Mouse (Mus musculus): ENCODE data around the gene Exoc3. TPM values are rescaled to one million over a fixed set of nuclear protein-coding genes. Genes with fewer than 3 reads are reported as not detected.

The Exoc3 gene
- total RNA-seq (2021) = 10 to 100 TPM; 70.5 to 73.8 TPM
- long read RNA-seq, experiment 1, full-length matches to known transcripts = 38 of 76 reads
- long read RNA-seq, experiment 1, partial matches to known transcripts = 13 of 76 reads
- long read RNA-seq, experiment 1, other reads (novel, unspliced or antisense) = 25 of 76 reads
- long read RNA-seq, experiment 2, full-length matches to known transcripts = 42 of 85 reads
- long read RNA-seq, experiment 2, partial matches to known transcripts = 5 of 85 reads
- long read RNA-seq, experiment 2, other reads (novel, unspliced or antisense) = 38 of 85 reads

- DNase-seq (ENCODE audit: low spot score in 2 of 2) = peak; percentile 92 to 93
Measured at GRCm38 (mm10) chr13:74208317-74208985, at the start of gene Exoc3. Gene Exoc3, minus strand, starts transcription at chr13:74208732.

- DNase-seq (ENCODE audit: low spot score in 2 of 2) = no peak
Measured at GRCm38 (mm10) chr13:74246494-74246893, 38.0 kb upstream of the Exoc3 start.

GRCm38 (mm10) chr13:74245899-74246231 is 37.3 kb upstream of the Exoc3 start:
- DNase-seq (ENCODE audit: low spot score in 2 of 2) = no peak

GRCm38 (mm10) chr13:74245214-74245898 is 36.8 kb upstream of the Exoc3 start:
- DNase-seq (ENCODE audit: low spot score in 2 of 2) = peak; percentile 63 to 68

- DNase-seq (ENCODE audit: low spot score in 2 of 2) = no peak
Measured at GRCm38 (mm10) chr13:74237574-74237973, 29.0 kb upstream of the Exoc3 start.

GRCm38 (mm10) chr13:74220659-74221058 is 12.1 kb upstream of the Exoc3 start:
- DNase-seq (ENCODE audit: low spot score in 2 of 2) = no peak

GRCm38 (mm10) chr13:74218441-74218840 is 9.9 kb upstream of the Exoc3 start:
- DNase-seq (ENCODE audit: low spot score in 2 of 2) = no peak

- DNase-seq (ENCODE audit: low spot score in 2 of 2) = peak in 1 of 2 experiments; percentile 10
Measured at GRCm38 (mm10) chr13:74208986-74209345, 434 bp upstream of the Exoc3 start.

- DNase-seq (ENCODE audit: low spot score in 2 of 2) = no peak
Measured at GRCm38 (mm10) chr13:74196451-74196850, 12.1 kb downstream of the Exoc3 start.

GRCm38 (mm10) chr13:74192613-74193012 is 15.9 kb downstream of the Exoc3 start:
- DNase-seq (ENCODE audit: low spot score in 2 of 2) = no peak

GRCm38 (mm10) chr13:74183011-74183695 is 25.4 kb downstream of the Exoc3 start:
- DNase-seq (ENCODE audit: low spot score in 2 of 2) = no peak

GRCm38 (mm10) chr13:74172036-74172435 is 36.5 kb downstream of the Exoc3 start:
- no peak for DNase-seq (ENCODE audit: low spot score in 2 of 2)

- peak; percentile 27 to 58 for DNase-seq (ENCODE audit: low spot score in 2 of 2)
Measured at GRCm38 (mm10) chr13:74169446-74170164, 38.9 kb downstream of the Exoc3 start.

GRCm38 (mm10) chr13:74167492-74167891 is 41.0 kb downstream of the Exoc3 start:
- DNase-seq (ENCODE audit: low spot score in 2 of 2) = no peak

GRCm38 (mm10) chr13:74167057-74167413 is 41.5 kb downstream of the Exoc3 start:
- DNase-seq (ENCODE audit: low spot score in 2 of 2) = no peak

- peak; percentile 42 to 46 for DNase-seq (ENCODE audit: low spot score in 2 of 2)
Measured at GRCm38 (mm10) chr13:74166348-74167056, 42.0 kb downstream of the Exoc3 start.

- DNase-seq (ENCODE audit: low spot score in 2 of 2) = no peak
Measured at GRCm38 (mm10) chr13:74147327-74147726, 61.2 kb downstream of the Exoc3 start.

- no peak for DNase-seq (ENCODE audit: low spot score in 2 of 2)
Measured at GRCm38 (mm10) chr13:74145983-74146622, 62.4 kb downstream of the Exoc3 start.

- DNase-seq (ENCODE audit: low spot score in 2 of 2) = no peak
Measured at GRCm38 (mm10) chr13:74144120-74144884, 64.2 kb downstream of the Exoc3 start.

Measured in left cerebral cortex, adult 18-20 months (tissue).